In the genomic region with DNA sequence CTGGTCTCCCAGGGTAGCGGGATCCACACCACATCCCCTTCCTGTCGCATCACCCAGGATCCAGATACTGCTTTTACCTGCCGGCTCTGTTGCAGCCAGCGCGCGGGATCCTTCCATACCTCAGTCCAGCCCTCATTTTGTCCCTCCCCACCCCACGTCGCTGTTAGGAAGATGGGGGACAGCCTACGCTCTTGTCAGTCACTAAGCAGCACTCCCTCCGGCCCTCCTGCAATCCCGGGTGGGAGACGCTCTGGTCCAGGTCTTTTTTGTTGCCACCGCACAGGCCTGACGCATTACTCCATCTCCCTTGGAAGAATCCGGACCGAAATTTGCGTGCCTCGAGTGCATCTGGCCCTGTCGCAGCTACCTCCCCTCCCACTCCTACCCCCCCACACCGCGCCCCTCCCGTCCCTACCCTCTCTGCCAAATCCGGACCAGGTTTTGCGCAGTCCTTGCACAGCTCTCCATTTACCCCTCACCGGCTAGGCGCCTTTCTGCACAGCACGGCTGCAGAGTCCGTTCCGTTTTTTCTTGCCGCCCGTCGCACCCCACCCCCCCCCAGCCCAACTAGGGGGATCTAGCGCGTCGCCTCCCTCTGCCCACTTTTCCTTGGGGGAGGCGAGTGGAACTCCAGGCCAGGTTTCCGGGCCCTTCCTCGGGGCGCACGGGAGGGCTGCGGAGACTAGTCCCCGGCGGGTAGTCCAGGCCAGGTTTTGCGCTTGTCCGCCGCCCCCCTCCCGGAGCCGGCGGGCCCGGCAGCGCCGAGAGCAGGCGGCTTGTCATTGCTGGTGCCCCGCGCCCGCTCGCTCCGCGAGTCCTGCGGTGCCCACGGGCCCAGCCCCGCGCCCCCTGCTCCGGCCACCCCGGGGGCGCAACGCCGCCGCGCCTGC, we compare ENCODE assay signal across 8 mouse cellular contexts. TPM values are rescaled to one million over a fixed set of nuclear protein-coding genes. Genes with fewer than 3 reads are reported as not detected.
DNase-seq lines count a peak whose midpoint lies in the region; ATAC-seq and TF ChIP-seq lines count a peak whose summit lies in the region.

TSS of gene Adgrl1 (plus strand) at position 743 of the 890 bp plus-strand sequence.

- peak within 1 kb of the TSS; percentile 85 for H3K9ac ChIP-seq in embryonic facial prominence, embryonic 15.5 days
- peak within 1 kb of the TSS; percentile 94 for H3K9ac ChIP-seq in kidney, embryonic 14.5 days (ENCODE audit: low read depth, low read length)
- H3K9ac ChIP-seq in limb, embryonic 14.5 days (ENCODE audit: low read depth, low read length, severe bottlenecking) = peak within 1 kb of the TSS; percentile 87
- peak within 1 kb of the TSS; percentile 98 for H3K9ac ChIP-seq in midbrain, postnatal 0 days (replicated peaks; ENCODE audit: low read length, poor library complexity, severe bottlenecking)

- H3K9me3 ChIP-seq in embryonic facial prominence, embryonic 15.5 days (replicated peaks) = no peaks in the 10 kb centered on the region
- no peaks in the 10 kb centered on the region for H3K9me3 ChIP-seq in heart, embryonic 10.5 days
- H3K9me3 ChIP-seq in kidney, embryonic 14.5 days (ENCODE audit: control insufficient read depth, low read length) = no peaks in the 10 kb centered on the region
- H3K9me3 ChIP-seq in limb, embryonic 14.5 days (ENCODE audit: control insufficient read depth, low read length) = no peaks in the 10 kb centered on the region
- H3K9me3 ChIP-seq in midbrain, postnatal 0 days (ENCODE audit: low read length) = no peaks in the 10 kb centered on the region

- H3K36me3 ChIP-seq in embryonic facial prominence, embryonic 15.5 days = no peaks in the 10 kb centered on the region
- H3K36me3 ChIP-seq in heart, embryonic 10.5 days = no peaks in the 10 kb centered on the region
- no peaks in the 10 kb centered on the region for H3K36me3 ChIP-seq in kidney, embryonic 14.5 days (ENCODE audit: control insufficient read depth, insufficient read depth, low read length)
- H3K36me3 ChIP-seq in limb, embryonic 14.5 days (ENCODE audit: control insufficient read depth, insufficient read depth, low read length) = no peaks in the 10 kb centered on the region
- H3K36me3 ChIP-seq in midbrain, postnatal 0 days (ENCODE audit: insufficient read depth, low read length) = 0 out of 2 replicates have a peak, but pooled peaks cover 3% of the 10 kb centered on the region

- TF ChIP-seq POLR2A in bone marrow, adult 2 months (IDR thresholded peaks at IDR 0.05; ENCODE audit: borderline replicate concordance, control insufficient read depth, low read depth, low read length) = no peak
- 0 out of 2 replicates have a peak, but pooled peaks have one; percentile 28 for TF ChIP-seq POLR2A in limb, embryonic 14.5 days (IDR thresholded peaks at IDR 0.05; ENCODE audit: borderline replicate concordance, extremely low read depth, insufficient read depth, insufficient read length)

- H3K4me1 ChIP-seq in bone marrow, adult 2 months (ENCODE audit: control insufficient read depth, insufficient read depth, low read length) = no peaks in the 10 kb centered on the region
- peaks cover 53% of the 10 kb centered on the region for H3K4me1 ChIP-seq in embryonic facial prominence, embryonic 15.5 days
- peaks cover 52% of the 10 kb centered on the region for H3K4me1 ChIP-seq in heart, embryonic 10.5 days
- peaks cover 33% of the 10 kb centered on the region for H3K4me1 ChIP-seq in kidney, embryonic 14.5 days (ENCODE audit: control insufficient read depth, insufficient read depth, low read length)
- peaks cover 42% of the 10 kb centered on the region for H3K4me1 ChIP-seq in limb, embryonic 14.5 days (ENCODE audit: control insufficient read depth, insufficient read depth, low read length)
- H3K4me1 ChIP-seq in midbrain, postnatal 0 days (ENCODE audit: insufficient read depth, low read length) = peaks cover 20% of the 10 kb centered on the region; the same call in 1 of the 2 replicates

- peak; percentile 79 to 81 for DNase-seq in B cell, adult 2 months
- peak; percentile 97 for DNase-seq in heart, embryonic 10.5 days (ENCODE audit: low spot score)
- peak; percentile 95 for DNase-seq in limb, embryonic 14.5 days (ENCODE audit: low spot score)
- DNase-seq in midbrain, postnatal 0 days (ENCODE audit: low spot score) = peak; percentile 99
- DNase-seq in spleen, postnatal 14 days (ENCODE audit: low spot score in 2 of 2) = peak; percentile 56 to 67

- WGBS in bone marrow, adult 2 months = 1% methylated on average over 64 of the region's 70 CpGs
- WGBS in embryonic facial prominence, embryonic 15.5 days = under 1% methylated on average over 70 of the region's 70 CpGs
- WGBS in heart, embryonic 10.5 days = under 1% methylated on average over 70 of the region's 70 CpGs
- under 1% methylated on average over 65 of the region's 70 CpGs for WGBS in kidney, embryonic 14.5 days
- under 1% methylated on average over 63 of the region's 70 CpGs for WGBS in limb, embryonic 14.5 days
- 1% methylated on average over 48 of the region's 70 CpGs for WGBS in midbrain, postnatal 0 days

- peak within 1 kb of the TSS; percentile 85 for H3K4me2 ChIP-seq in embryonic facial prominence, embryonic 15.5 days (replicated peaks)
- peak within 1 kb of the TSS; percentile 96 for H3K4me2 ChIP-seq in kidney, embryonic 14.5 days (replicated peaks; ENCODE audit: low read depth, low read length)
- H3K4me2 ChIP-seq in limb, embryonic 14.5 days (replicated peaks; ENCODE audit: low read depth, low read length, severe bottlenecking) = peak within 1 kb of the TSS; percentile 74
- peak within 1 kb of the TSS; percentile 86 for H3K4me2 ChIP-seq in midbrain, postnatal 0 days (ENCODE audit: low read depth, low read length, poor library complexity, severe bottlenecking)

- peak within 1 kb of the TSS; percentile 40; the same call in 1 of the 2 replicates for H3K27ac ChIP-seq in bone marrow, adult 2 months (ENCODE audit: control insufficient read depth, insufficient read depth, low read depth, low read length, poor library complexity)
- H3K27ac ChIP-seq in embryonic facial prominence, embryonic 15.5 days (replicated peaks) = peak within 1 kb of the TSS; percentile 97
- H3K27ac ChIP-seq in heart, embryonic 10.5 days = peak within 1 kb of the TSS; percentile 93
- H3K27ac ChIP-seq in kidney, embryonic 14.5 days (ENCODE audit: low read depth, low read length) = peak within 1 kb of the TSS; percentile 94
- peak within 1 kb of the TSS; percentile 98 for H3K27ac ChIP-seq in limb, embryonic 14.5 days (replicated peaks; ENCODE audit: low read depth, low read length)
- peak within 1 kb of the TSS; percentile 98 for H3K27ac ChIP-seq in midbrain, postnatal 0 days (ENCODE audit: low read depth, low read length)

- no peak for TF ChIP-seq CTCF in bone marrow, adult 2 months (IDR thresholded peaks at IDR 0.05; ENCODE audit: control insufficient read depth, insufficient read depth, low read length)
- TF ChIP-seq CTCF in midbrain, postnatal 0 days (IDR thresholded peaks at IDR 0.05) = no peak; the same call in 1 of the 2 replicates

- H3K27me3 ChIP-seq in embryonic facial prominence, embryonic 15.5 days = peaks cover 13% of the 10 kb centered on the region
- peaks cover 26% of the 10 kb centered on the region; the same call in 1 of the 2 replicates for H3K27me3 ChIP-seq in heart, embryonic 10.5 days (ENCODE audit: insufficient read depth, poor library complexity, severe bottlenecking)
- H3K27me3 ChIP-seq in kidney, embryonic 14.5 days (ENCODE audit: control insufficient read depth, insufficient read depth, low read length) = peaks cover 4% of the 10 kb centered on the region; the same call in 1 of the 2 replicates
- no peaks in the 10 kb centered on the region for H3K27me3 ChIP-seq in limb, embryonic 14.5 days (ENCODE audit: control insufficient read depth, insufficient read depth, low read length)
- H3K27me3 ChIP-seq in midbrain, postnatal 0 days (ENCODE audit: insufficient read depth, low read length) = no peaks in the 10 kb centered on the region

- peak; percentile 93 for ATAC-seq in embryonic facial prominence, embryonic 15.5 days (ENCODE audit: insufficient number of reproducible peaks, low FRiP score, low TSS enrichment, low read depth)
- peak; percentile 89 for ATAC-seq in kidney, embryonic 14.5 days (ENCODE audit: low FRiP score, low TSS enrichment)
- ATAC-seq in limb, embryonic 14.5 days (ENCODE audit: low FRiP score, low read depth) = peak; percentile 90
- peak; percentile 94 for ATAC-seq in midbrain, postnatal 0 days (ENCODE audit: low FRiP score)

- H3K4me3 ChIP-seq in bone marrow, adult 2 months (replicated peaks; ENCODE audit: control insufficient read depth, low read depth, low read length) = peak within 1 kb of the TSS; percentile 40
- peak within 1 kb of the TSS; percentile 91 for H3K4me3 ChIP-seq in embryonic facial prominence, embryonic 15.5 days (replicated peaks)
- H3K4me3 ChIP-seq in heart, embryonic 10.5 days = peak within 1 kb of the TSS; percentile 90
- H3K4me3 ChIP-seq in kidney, embryonic 14.5 days (ENCODE audit: low read length) = peak within 1 kb of the TSS; percentile 97
- peak within 1 kb of the TSS; percentile 95 for H3K4me3 ChIP-seq in limb, embryonic 14.5 days (replicated peaks; ENCODE audit: low read length)
- peak within 1 kb of the TSS; percentile 97 for H3K4me3 ChIP-seq in midbrain, postnatal 0 days (ENCODE audit: low read depth, low read length)

RNA-seq across cellular contexts. Expression of gene Adgrl1, which starts in this region (rescaled TPM):
- polyA plus RNA-seq in bone marrow, adult 2 months (2011; ENCODE audit: insufficient read depth, insufficient read length, low replicate concordance, missing spikeins) = 6.5 and 8.8 TPM in 2 replicates
- 22.8 and 23.2 TPM in 2 replicates for polyA plus RNA-seq in embryonic facial prominence, embryonic 15.5 days (2015; fragmentation: Nextera tagmentation; extraction: Ambion mirVana)
- 8.5 and 12.0 TPM in 2 replicates for polyA plus RNA-seq in heart, embryonic 10.5 days (2016; fragmentation: Nextera tagmentation; extraction: Ambion mirVana)
- polyA plus RNA-seq in kidney, embryonic 14.5 days (2014; fragmentation: Nextera tagmentation; extraction: Ambion mirVana) = 24.4 and 27.5 TPM in 2 replicates
- 123 and 177 TPM in 2 replicates for polyA plus RNA-seq in limb, embryonic 14.5 days (2012; rRNA removed)
- polyA plus RNA-seq in limb, embryonic 14.5 days (2014; fragmentation: Nextera tagmentation; extraction: Ambion mirVana) = 38.5 and 45.3 TPM in 2 replicates
- total RNA-seq in midbrain, postnatal 0 days (2014; rRNA removed) = 394 and 593 TPM in 2 replicates
- 55.5 and 55.9 TPM in 2 replicates for polyA plus RNA-seq in midbrain, postnatal 0 days (2015; fragmentation: Nextera tagmentation; extraction: Ambion mirVana)

Comparison
In these comparisons a context has a peak if more than half of its experiments do, and no peak if none do; other contexts are left out.
1. Peak in every context shown above with its lines: DNase-seq, ATAC-seq, H3K4me3 ChIP-seq and H3K27ac ChIP-seq.
2. H3K27ac ChIP-seq: peak in every context shown above with its lines; median percentile 98 in limb, embryonic 14.5 days; 98 in midbrain, postnatal 0 days; 97 in embryonic facial prominence, embryonic 15.5 days; 94 in kidney, embryonic 14.5 days; 93 in heart, embryonic 10.5 days; 40 in bone marrow, adult 2 months.
3. H3K4me3 ChIP-seq: peak in every context shown above with its lines; median percentile 97 in kidney, embryonic 14.5 days; 97 in midbrain, postnatal 0 days; 95 in limb, embryonic 14.5 days; 91 in embryonic facial prominence, embryonic 15.5 days; 90 in heart, embryonic 10.5 days; 40 in bone marrow, adult 2 months.